Mouse (Mus musculus) adipose tissue, adult 10 weeks (tissue): ENCODE measurements around the gene Gm6460. TPM values are rescaled to one million over a fixed set of nuclear protein-coding genes. Genes with fewer than 3 reads are reported as not detected.

Experiments used
- polyA plus RNA-seq: library from polyadenylated mRNA; stranded (reverse); fragments of 350-450 nt; fragmentation: Illumina TruSeq; extraction: RNeasy Lipid Tissue Mini Kit (QIAGEN cat#74804); gene quantifications from one replicate; pipeline ENCODE4 v1.2.3, GENCODE M21; 2014; ENCODE audit warnings: low read depth, low replicate concordance

The Gm6460 gene
- polyA plus RNA-seq = not detected

GRCm38 (mm10) chr5:11594613-11595012 is at the start of gene Gm6460:
Gene Gm6460, plus strand, starts transcription at chr5:11594913.

Other genes starting within 250 kb of the Gm6460 start
- 0.89 TPM for gene Gm8897, start 178.5 kb upstream of the Gm6460 start, polyA plus RNA-seq
- not detected for gene Gm8906, start 92.2 kb upstream of the Gm6460 start, polyA plus RNA-seq
- gene Gm8922, start 87.0 kb downstream of the Gm6460 start, polyA plus RNA-seq = not detected
- gene Gm8926, start 175.6 kb downstream of the Gm6460 start, polyA plus RNA-seq = 0.43 TPM